Mouse (Mus musculus) kidney, embryonic 15.5 days (tissue): ENCODE results near the gene Ksr1. TPM values are rescaled to one million over a fixed set of nuclear protein-coding genes. Genes with fewer than 3 reads are reported as not detected.

Experiments used
- polyA plus RNA-seq: library from polyadenylated mRNA; unstranded; fragments of >200 nt; fragmentation: Nextera tagmentation; extraction: Ambion mirVana; gene quantifications from 2 replicates; pipeline ENCODE4 v1.2.1, GENCODE M21; 2015

The Ksr1 gene
- polyA plus RNA-seq, 1 experiment from 2014 or later = 3.3 TPM

Other genes with a start within 250 kb of the Ksr1 start
- 2.0 and 2.6 TPM in 2 replicates for gene Nos2, start 225.6 kb downstream of the Ksr1 start, polyA plus RNA-seq
- 40.5 and 49.9 TPM in 2 replicates for gene Lgals9, start 161.5 kb downstream of the Ksr1 start, polyA plus RNA-seq
- gene Wsb1, start 108.3 kb upstream of the Ksr1 start, polyA plus RNA-seq = 316 and 358 TPM in 2 replicates
- not detected in 2 replicates for gene Gm9964, start 150.5 kb upstream of the Ksr1 start, polyA plus RNA-seq
- gene Nf1, start 193.3 kb upstream of the Ksr1 start, polyA plus RNA-seq = 8.9 and 9.0 TPM in 2 replicates